Mouse (Mus musculus) kidney, adult 9 months (tissue): Measurements from ENCODE around the gene Cdhr4.
A peak's percentile ranks its signal among the peaks of the same experiment; 100 is the strongest.

ENCODE experiments used
- DNase-seq: peaks from one replicate; pipeline ENCODE4 v3.0.0; 2022

Gene Cdhr4

GRCm38 (mm10) chr9:107992197-107992596 lies at the start of gene Cdhr4:
Cdhr4 (plus strand) TSS chr9:107992497.
- DNase-seq: no peak

GRCm38 (mm10) chr9:107947241-107948194 lies 44.8 kb upstream of the Cdhr4 start:
- no peak for DNase-seq

- DNase-seq: no peak
Observed at GRCm38 (mm10) chr9:107949184-107949921, 42.9 kb upstream of the Cdhr4 start.

- no peak for DNase-seq
Observed at GRCm38 (mm10) chr9:107949922-107950235, 42.4 kb upstream of the Cdhr4 start, which contains the start of gene Traip. Traip (plus strand) TSS chr9:107950136.

GRCm38 (mm10) chr9:107950460-107951355 lies 41.6 kb upstream of the Cdhr4 start:
- DNase-seq: peak; percentile 94

- DNase-seq: no peak
Observed at GRCm38 (mm10) chr9:107955613-107956289, 36.5 kb upstream of the Cdhr4 start.

GRCm38 (mm10) chr9:107957141-107957540 lies 35.2 kb upstream of the Cdhr4 start:
- DNase-seq: no peak

GRCm38 (mm10) chr9:107959896-107960295 lies 32.4 kb upstream of the Cdhr4 start:
- DNase-seq: no peak

- DNase-seq: no peak
Observed at GRCm38 (mm10) chr9:107960928-107961327, 31.4 kb upstream of the Cdhr4 start.

GRCm38 (mm10) chr9:107961351-107961762 lies 30.9 kb upstream of the Cdhr4 start:
- DNase-seq: no peak

GRCm38 (mm10) chr9:107961881-107962280 lies 30.4 kb upstream of the Cdhr4 start:
- DNase-seq: no peak

GRCm38 (mm10) chr9:107962916-107963315 lies 29.4 kb upstream of the Cdhr4 start:
- DNase-seq: no peak

GRCm38 (mm10) chr9:107963700-107964099 lies 28.6 kb upstream of the Cdhr4 start:
- peak; percentile 85 for DNase-seq

- no peak for DNase-seq
Observed at GRCm38 (mm10) chr9:107964681-107965080, 27.6 kb upstream of the Cdhr4 start.

- DNase-seq: no peak
Observed at GRCm38 (mm10) chr9:107966676-107967075, 25.6 kb upstream of the Cdhr4 start.

- DNase-seq: no peak
Observed at GRCm38 (mm10) chr9:107967437-107967836, 24.9 kb upstream of the Cdhr4 start.

- no peak for DNase-seq
Observed at GRCm38 (mm10) chr9:107968531-107968930, 23.8 kb upstream of the Cdhr4 start.

GRCm38 (mm10) chr9:107970311-107970710 lies 22.0 kb upstream of the Cdhr4 start:
- no peak for DNase-seq

GRCm38 (mm10) chr9:107971690-107972541 lies 20.4 kb upstream of the Cdhr4 start:
- no peak for DNase-seq

GRCm38 (mm10) chr9:107974491-107975171 lies 17.7 kb upstream of the Cdhr4 start:
- DNase-seq: no peak
